Mouse (Mus musculus) liver, embryonic 15.5 days (tissue): ENCODE results near the gene Msx1. TPM values are rescaled to one million over a fixed set of nuclear protein-coding genes. Genes with fewer than 3 reads are reported as not detected.

ENCODE experiments used
- ATAC-seq: fragments of 200-750 bp; cut with Nextera tagmentation; 2 replicates; pipeline ENCODE4 v1.8.0; 2017; ENCODE audit warnings: moderate number of reproducible peaks, mild to moderate bottlenecking, moderate library complexity; ENCODE audit not compliant: insufficient read depth
- H3K27ac ChIP-seq: fragments of 300-500 bp; sonication (generic); replicated peaks from 2 replicates; pipeline ENCODE4 v1.5.1; 2015; ENCODE audit warnings: mild to moderate bottlenecking, inconsistent platforms
- H3K27me3 ChIP-seq: fragments of 300-500 bp; sonication (generic); 2 replicates; pipeline ENCODE4 v1.6.1; 2015; ENCODE audit warnings: mild to moderate bottlenecking, inconsistent platforms
- H3K36me3 ChIP-seq: fragments of 300-500 bp; sonication (generic); replicated peaks from 2 replicates; pipeline ENCODE4 v1.6.1; 2015; ENCODE audit warnings: moderate library complexity, mild to moderate bottlenecking, inconsistent platforms
- H3K4me1 ChIP-seq: fragments of 300-500 bp; sonication (generic); replicated peaks from 2 replicates; pipeline ENCODE4 v1.6.1; 2015; ENCODE audit warnings: inconsistent platforms
- H3K4me2 ChIP-seq: fragments of 300-500 bp; sonication (generic); 2 replicates; pipeline ENCODE4 v1.6.1; 2015; ENCODE audit warnings: moderate library complexity, mild to moderate bottlenecking, inconsistent platforms
- H3K4me3 ChIP-seq: fragments of 300-500 bp; sonication (generic); replicated peaks from 2 replicates; pipeline ENCODE4 v1.5.1; 2015; ENCODE audit warnings: mild to moderate bottlenecking, inconsistent platforms
- H3K9ac ChIP-seq: fragments of 300-500 bp; sonication (generic); 2 replicates; pipeline ENCODE4 v1.6.1; 2015; ENCODE audit warnings: moderate library complexity, mild to moderate bottlenecking, inconsistent platforms
- H3K9me3 ChIP-seq: fragments of 300-500 bp; sonication (generic); replicated peaks from 2 replicates; pipeline ENCODE4 v1.6.1; 2016; ENCODE audit warnings: inconsistent platforms
- WGBS: fragments of 180-500 bp; shearing (Covaris S2); methylation state at CpG from one replicate; pipeline ENCODE4 v1.1.7; 2015; ENCODE audit warnings: mixed read lengths; ENCODE audit not compliant: insufficient replicate concordance; 5-methylcytosine and 5-hydroxymethylcytosine counted together
- polyA plus RNA-seq: library from polyadenylated mRNA; unstranded; fragments of >200 nt; fragmentation: Nextera tagmentation; extraction: Ambion mirVana; gene quantifications from 2 replicates; pipeline ENCODE4 v1.2.1, GENCODE M21; 2015

The Msx1 gene
- 0.08 and 0.12 TPM in 2 replicates for polyA plus RNA-seq

DNA sequence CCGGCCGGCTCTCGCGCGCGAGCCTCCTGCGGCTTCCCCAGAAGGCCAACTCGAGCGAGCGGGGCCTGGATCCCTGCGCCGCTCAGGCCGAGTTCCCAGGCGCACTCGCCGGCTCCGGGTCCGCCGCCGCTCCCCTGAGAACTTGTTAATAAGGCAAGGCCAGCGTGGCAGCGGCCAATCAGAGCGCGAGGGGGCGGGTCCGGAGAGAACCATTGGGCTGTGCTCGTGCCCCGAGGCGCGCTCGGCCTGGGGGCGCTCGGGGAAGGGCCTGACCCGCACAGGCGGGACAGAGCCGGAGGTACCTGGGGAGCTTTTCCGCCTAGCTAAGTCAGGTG, at the start of gene Msx1:
Gene Msx1, minus strand, starts transcription at position 123 of the 335 bp plus-strand sequence.
- no peaks in the 10 kb centered on the region for H3K9me3 ChIP-seq
- H3K36me3 ChIP-seq, result no peaks in the 10 kb centered on the region
- ATAC-seq, result peak; percentile 37; the same call in 1 of the 2 replicates
- H3K27ac ChIP-seq, result no peak within 1 kb of the TSS
- no peak within 1 kb of the TSS for H3K9ac ChIP-seq
- WGBS, result under 1% methylated on average over 37 of the region's 37 CpGs
- H3K27me3 ChIP-seq, result peaks cover 99% of the 10 kb centered on the region
- H3K4me3 ChIP-seq, result peak within 1 kb of the TSS; percentile 42
- H3K4me2 ChIP-seq, result peak within 1 kb of the TSS; percentile 62
- peaks cover 16% of the 10 kb centered on the region for H3K4me1 ChIP-seq

GRCm38 (mm10) chr5:37865471-37865870, 41.1 kb upstream of the Msx1 start:
- Histone ChIP-seq H3K9me3 (no peaks in the 10 kb centered on the region), H3K4me2 (no peak overlapping the region), H3K36me3 (no peaks in the 10 kb centered on the region), H3K9ac (no peak overlapping the region), H3K4me3 (no peak overlapping the region), H3K27me3 (no peaks in the 10 kb centered on the region), H3K4me1 (no peaks in the 10 kb centered on the region), H3K27ac (no peak overlapping the region)
- WGBS, result 60% methylated on average over 6 of the region's 6 CpGs
- ATAC-seq, result no peak

- no peak for ATAC-seq
- no peak overlapping the region for H3K27ac ChIP-seq
- H3K4me3 ChIP-seq, result no peak overlapping the region
- 0 out of 2 replicates have a peak, but pooled peaks cover 2% of the 10 kb centered on the region for H3K4me1 ChIP-seq
- no peak overlapping the region for H3K4me2 ChIP-seq
- no peak overlapping the region for H3K9ac ChIP-seq
- 70% methylated on average over 2 of the region's 2 CpGs for WGBS
- H3K9me3 ChIP-seq, result no peaks in the 10 kb centered on the region
- H3K36me3 ChIP-seq, result no peaks in the 10 kb centered on the region
- H3K27me3 ChIP-seq, result no peaks in the 10 kb centered on the region
Observed at GRCm38 (mm10) chr5:37864309-37864708, 39.9 kb upstream of the Msx1 start.

DNA sequence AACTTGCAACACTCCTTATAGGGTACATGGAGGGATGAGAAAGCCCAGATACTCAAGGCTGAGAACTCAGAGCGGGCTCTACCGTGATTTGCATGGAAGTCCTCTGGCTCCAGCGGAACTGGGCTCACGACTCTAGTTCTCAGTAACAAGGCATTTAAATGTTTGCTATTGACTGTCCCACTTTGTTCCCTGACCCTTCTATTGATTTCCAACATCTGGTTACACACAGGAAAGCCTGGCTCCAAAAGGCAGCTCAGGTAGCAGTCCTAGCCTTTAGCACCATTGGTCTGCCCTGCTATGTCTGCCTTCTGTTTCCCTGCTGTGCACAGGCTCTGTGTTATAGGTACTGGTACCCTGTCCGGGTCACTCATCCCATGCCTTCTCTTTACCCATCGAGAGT, 36.5 kb upstream of the Msx1 start:
- no peak overlapping the region for H3K4me2 ChIP-seq
- H3K27ac ChIP-seq, result no peak overlapping the region
- WGBS, result 50% methylated on average over 6 of the region's 6 CpGs
- H3K36me3 ChIP-seq, result no peaks in the 10 kb centered on the region
- H3K27me3 ChIP-seq, result no peaks in the 10 kb centered on the region
- 0 out of 2 replicates have a peak, but pooled peaks cover 3% of the 10 kb centered on the region for H3K4me1 ChIP-seq
- no peak overlapping the region for H3K9ac ChIP-seq
- no peak for ATAC-seq
- H3K9me3 ChIP-seq, result no peaks in the 10 kb centered on the region
- no peak overlapping the region for H3K4me3 ChIP-seq

GRCm38 (mm10) chr5:37860151-37860721, 35.9 kb upstream of the Msx1 start:
- H3K4me1 ChIP-seq, result 0 out of 2 replicates have a peak, but pooled peaks cover 3% of the 10 kb centered on the region
- no peak overlapping the region for H3K27ac ChIP-seq
- no peaks in the 10 kb centered on the region for H3K9me3 ChIP-seq
- no peaks in the 10 kb centered on the region for H3K36me3 ChIP-seq
- WGBS, result 45% methylated on average over 7 of the region's 7 CpGs
- H3K27me3 ChIP-seq, result no peaks in the 10 kb centered on the region
- H3K4me2 ChIP-seq, result no peak overlapping the region
- no peak overlapping the region for H3K9ac ChIP-seq
- ATAC-seq, result no peak
- H3K4me3 ChIP-seq, result no peak overlapping the region

- no peaks in the 10 kb centered on the region for H3K9me3 ChIP-seq
- no peaks in the 10 kb centered on the region for H3K27me3 ChIP-seq
- H3K9ac ChIP-seq, result no peak overlapping the region
- no peak overlapping the region for H3K4me3 ChIP-seq
- no peak overlapping the region for H3K27ac ChIP-seq
- H3K4me1 ChIP-seq, result 0 out of 2 replicates have a peak, but pooled peaks cover 3% of the 10 kb centered on the region
- no peak for ATAC-seq
- WGBS, result 47% methylated on average over 14 of the region's 14 CpGs
- no peaks in the 10 kb centered on the region for H3K36me3 ChIP-seq
- H3K4me2 ChIP-seq, result no peak overlapping the region
Observed at GRCm38 (mm10) chr5:37857763-37858545, 33.6 kb upstream of the Msx1 start.

DNA sequence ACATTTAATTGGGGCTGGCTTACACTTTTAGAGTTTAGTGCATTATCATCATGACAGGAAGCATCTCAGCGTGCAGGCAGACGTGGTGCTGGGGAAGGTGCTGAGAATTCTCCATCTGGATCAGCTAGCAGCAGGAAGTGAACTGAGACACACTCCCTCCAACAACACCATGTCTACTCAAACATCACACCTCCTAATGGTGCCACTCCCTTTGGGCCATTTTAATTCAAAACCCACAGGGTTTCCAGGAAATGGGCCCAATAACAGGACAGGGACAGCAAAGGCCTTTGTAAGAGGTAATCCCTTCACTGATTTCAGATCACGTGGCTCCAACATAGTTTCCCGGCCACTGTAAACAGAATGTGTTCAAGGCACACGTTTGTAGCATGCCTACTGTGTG, 31.7 kb upstream of the Msx1 start:
- ATAC-seq, result no peak
- WGBS, result 29% methylated on average over 5 of the region's 5 CpGs
- Histone ChIP-seq H3K36me3 (no peaks in the 10 kb centered on the region), H3K9ac (no peak overlapping the region), H3K4me2 (no peak overlapping the region), H3K4me1 (0 out of 2 replicates have a peak, but pooled peaks cover 3% of the 10 kb centered on the region), H3K9me3 (no peaks in the 10 kb centered on the region), H3K27me3 (no peaks in the 10 kb centered on the region), H3K27ac (no peak overlapping the region), H3K4me3 (no peak overlapping the region)

DNA sequence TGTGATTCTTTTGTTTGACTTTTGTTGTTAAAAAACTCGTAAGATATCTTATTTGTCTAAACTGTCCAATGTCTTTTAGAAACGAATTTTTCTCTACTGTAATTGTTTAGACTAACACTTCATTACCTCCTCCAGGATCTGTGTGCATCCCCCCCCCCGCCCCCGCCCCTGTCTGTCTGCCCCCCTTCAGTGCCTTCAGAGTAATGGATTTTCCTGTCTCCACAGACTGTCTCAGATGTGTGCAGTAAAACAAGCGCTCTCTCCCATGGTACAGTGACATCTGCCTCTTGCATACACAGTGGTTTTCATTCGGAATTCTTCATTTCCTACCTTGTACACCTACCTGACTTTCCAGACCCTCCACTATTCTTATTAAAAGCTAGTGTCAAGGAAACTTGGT, 29.9 kb upstream of the Msx1 start:
- no peak overlapping the region for H3K4me2 ChIP-seq
- H3K4me1 ChIP-seq, result 0 out of 2 replicates have a peak, but pooled peaks cover under 1% of the 10 kb centered on the region
- H3K36me3 ChIP-seq, result no peaks in the 10 kb centered on the region
- no peak for ATAC-seq
- H3K27ac ChIP-seq, result no peak overlapping the region
- H3K27me3 ChIP-seq, result no peaks in the 10 kb centered on the region
- WGBS, result 48% methylated on average over 6 of the region's 6 CpGs
- no peak overlapping the region for H3K9ac ChIP-seq
- H3K9me3 ChIP-seq, result no peaks in the 10 kb centered on the region
- H3K4me3 ChIP-seq, result no peak overlapping the region

DNA sequence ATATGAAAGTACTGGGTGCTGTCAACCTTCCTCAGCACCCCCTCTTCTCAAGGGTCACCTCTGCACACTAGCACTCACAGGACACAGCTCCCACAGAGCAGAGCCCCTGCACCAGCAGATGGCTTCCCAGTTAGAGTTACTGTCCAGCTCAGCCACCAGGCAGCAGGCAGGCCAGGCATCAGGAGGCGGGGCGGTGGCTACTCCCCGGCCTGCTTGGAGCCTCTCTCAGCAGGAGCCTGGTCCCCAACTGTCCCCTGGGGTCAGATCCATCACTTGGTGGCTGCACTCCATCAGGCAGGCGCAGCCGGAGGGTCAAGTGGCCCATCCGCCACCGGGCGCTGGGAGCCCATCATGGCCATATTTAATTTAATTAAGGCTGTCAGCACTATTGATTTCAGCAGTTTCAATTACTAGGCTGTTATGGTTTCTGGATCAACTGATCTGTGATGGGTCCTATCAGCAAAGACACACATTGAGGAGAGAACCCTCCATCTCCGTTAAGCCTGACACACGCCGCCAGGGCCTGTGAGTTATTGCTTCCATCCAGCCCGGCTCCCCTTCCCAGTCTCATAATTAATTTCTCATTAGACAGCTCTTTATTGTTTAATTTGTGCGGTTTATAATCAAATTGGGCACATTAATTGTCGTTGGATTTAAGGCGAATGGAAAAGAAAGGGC, 27.1 kb upstream of the Msx1 start:
- Histone ChIP-seq H3K4me3 (no peak overlapping the region), H3K9ac (no peak overlapping the region), H3K9me3 (no peaks in the 10 kb centered on the region), H3K27me3 (no peaks in the 10 kb centered on the region), H3K36me3 (no peaks in the 10 kb centered on the region), H3K4me1 (no peaks in the 10 kb centered on the region), H3K27ac (no peak overlapping the region), H3K4me2 (no peak overlapping the region)
- 63% methylated on average over 15 of the region's 15 CpGs for whole genome bisulfite sequencing
- ATAC-seq, result no peak

GRCm38 (mm10) chr5:37848991-37849719, 24.8 kb upstream of the Msx1 start:
- 26% methylated on average over 8 of the region's 8 CpGs for WGBS
- ATAC-seq, result no peak
- no peak overlapping the region for H3K4me3 ChIP-seq

GRCm38 (mm10) chr5:37836267-37836646, 11.9 kb upstream of the Msx1 start:
- Histone ChIP-seq H3K9me3 (no peaks in the 10 kb centered on the region), H3K4me3 (no peak overlapping the region), H3K36me3 (no peaks in the 10 kb centered on the region), H3K27me3 (peaks cover 64% of the 10 kb centered on the region), H3K4me1 (no peaks in the 10 kb centered on the region), H3K9ac (no peak overlapping the region), H3K4me2 (no peak overlapping the region), H3K27ac (no peak overlapping the region)
- WGBS, result 33% methylated on average over 3 of the region's 3 CpGs
- no peak for ATAC-seq

More at GRCm38 (mm10) chr5:37848991-37849719, 24.8 kb upstream of the Msx1 start:
- no peak overlapping the region for H3K9ac ChIP-seq
- H3K36me3 ChIP-seq, result no peaks in the 10 kb centered on the region
- H3K27me3 ChIP-seq, result no peaks in the 10 kb centered on the region
- H3K9me3 ChIP-seq, result no peaks in the 10 kb centered on the region
- H3K27ac ChIP-seq, result no peak overlapping the region
- no peak overlapping the region for H3K4me2 ChIP-seq
- H3K4me1 ChIP-seq, result no peaks in the 10 kb centered on the region
